Mouse (Mus musculus) C2C12 (cell line): ENCODE data around the gene Maml1.

ENCODE experiments used
- CTCF ChIP-seq: IDR thresholded peaks from one replicate; pipeline ENCODE4 v1.5.1; 2011; ENCODE audit not compliant: control insufficient read depth, insufficient read depth, insufficient read length
- USF1 ChIP-seq: IDR thresholded peaks from one replicate; pipeline ENCODE4 v1.6.1; 2011; ENCODE audit warnings: low read depth, mild to moderate bottlenecking, control low read depth, moderate library complexity

- no peak for TF ChIP-seq CTCF
- no peak for TF ChIP-seq USF1
These were observed 77.5 kb downstream of the Maml1 start for GRCm38 (mm10) chr11:50214631-50215030.
